Mouse (Mus musculus) CH12.LX (cell line): ENCODE data around the gene Tomm40l. TPM values are rescaled to one million over a fixed set of nuclear protein-coding genes. Genes with fewer than 3 reads are reported as not detected.

Source experiments
- DNase-seq: peaks from one replicate; pipeline ENCODE4 v3.0.0-alpha.2; 2013; ENCODE audit errors: extremely low read depth
- H3K27ac ChIP-seq: 2 replicates; pipeline ENCODE4 v1.5.1; 2012; ENCODE audit warnings: low read depth, mild to moderate bottlenecking, control low read depth, moderate library complexity; ENCODE audit not compliant: insufficient read depth
- H3K27me3 ChIP-seq: replicated peaks from 2 replicates; pipeline ENCODE3; 2012; ENCODE audit warnings: inconsistent platforms
- H3K36me3 ChIP-seq, 2 experiments: replicated peaks in 1 of 2; 2 replicates each; pipeline versions ENCODE3 to v1.6.1; 2012; ENCODE audit warnings: inconsistent platforms in 1 of 2, low read length in 1 of 2, mild to moderate bottlenecking in 1 of 2, mixed read lengths in 1 of 2, moderate library complexity in 1 of 2; ENCODE audit not compliant: control insufficient read depth in 1 of 2, insufficient read depth in 1 of 2
- H3K4me1 ChIP-seq, 2 experiments: 2 replicates each; pipeline ENCODE4 v1.6.1; 2012; ENCODE audit warnings: inconsistent platforms in 1 of 2, moderate library complexity in 1 of 2; ENCODE audit not compliant: insufficient read depth in 2 of 2, control insufficient read depth in 1 of 2
- H3K4me2 ChIP-seq: 2 replicates; pipeline ENCODE4 v1.6.1; 2012; ENCODE audit warnings: low read depth, mild to moderate bottlenecking, control low read depth; ENCODE audit not compliant: poor library complexity, insufficient read depth, severe bottlenecking
- H3K4me3 ChIP-seq, 3 experiments: fragments of 150-350 bp in 1 of 3; sonication (generic) in 1 of 3; replicated peaks in 1 of 3; 2 replicates each; pipeline versions ENCODE3 to v1.5.1; 2011 to 2012; ENCODE audit warnings: low read depth in 2 of 3, low read length in 2 of 3, mild to moderate bottlenecking in 2 of 3, moderate library complexity in 2 of 3, control low read depth in 1 of 3, improper control_type of control experiment in 1 of 3, inconsistent platforms in 1 of 3, mixed read lengths in 1 of 3; ENCODE audit not compliant: poor library complexity in 1 of 3
- H3K79me2 ChIP-seq: replicated peaks from 2 replicates; pipeline ENCODE4 v1.6.1; 2012; ENCODE audit warnings: mild to moderate bottlenecking, moderate library complexity; ENCODE audit not compliant: control insufficient read depth, poor library complexity, insufficient read depth, severe bottlenecking; ENCODE audit errors: extremely low read depth
- H3K9ac ChIP-seq: 2 replicates; pipeline ENCODE4 v1.6.1; 2012; ENCODE audit warnings: low read depth, mild to moderate bottlenecking, control low read depth, moderate library complexity; ENCODE audit not compliant: insufficient read depth
- H3K9me3 ChIP-seq: replicated peaks from 2 replicates; pipeline ENCODE3; 2012; ENCODE audit warnings: low read length, inconsistent platforms, mixed read lengths
- CHD1 ChIP-seq: IDR thresholded peaks from 2 replicates; pipeline ENCODE4 v1.6.1; 2012; ENCODE audit warnings: low read depth, low read length, improper control_type of control experiment, inconsistent platforms
- EP300 ChIP-seq: IDR thresholded peaks from 2 replicates; pipeline ENCODE4 v1.6.1; 2011; ENCODE audit warnings: low read length, improper control_type of control experiment
- ETS1 ChIP-seq: conservative IDR thresholded peaks from 2 replicates; pipeline ENCODE4 v1.6.1; 2012; ENCODE audit warnings: low read depth, mild to moderate bottlenecking, inconsistent platforms, low read length, improper control_type of control experiment, moderate library complexity
- GABPA ChIP-seq: IDR thresholded peaks from 2 replicates; pipeline ENCODE4 v1.6.1; 2012; ENCODE audit warnings: low read depth, low read length, improper control_type of control experiment, inconsistent platforms; ENCODE audit not compliant: insufficient replicate concordance
- HCFC1 ChIP-seq: IDR thresholded peaks from 2 replicates; pipeline ENCODE4 v1.6.1; 2012; ENCODE audit warnings: low read depth, mild to moderate bottlenecking, inconsistent platforms, low read length, improper control_type of control experiment
- JUN ChIP-seq: IDR thresholded peaks from 2 replicates; pipeline ENCODE4 v1.6.1; 2011; ENCODE audit warnings: low read depth, mild to moderate bottlenecking, low read length, improper control_type of control experiment, moderate library complexity; ENCODE audit not compliant: insufficient read depth
- JUND ChIP-seq: conservative IDR thresholded peaks from 2 replicates; pipeline ENCODE4 v1.6.1; 2011; ENCODE audit warnings: low read depth, low read length, improper control_type of control experiment
- KAT2A ChIP-seq: IDR thresholded peaks from 2 replicates; pipeline ENCODE4 v1.6.1; 2012; ENCODE audit warnings: low read length, improper control_type of control experiment, inconsistent platforms; ENCODE audit not compliant: insufficient replicate concordance
- MAFK ChIP-seq: IDR thresholded peaks from 2 replicates; pipeline ENCODE4 v1.6.1; 2011; ENCODE audit warnings: low read length, improper control_type of control experiment; ENCODE audit not compliant: insufficient replicate concordance
- MAX ChIP-seq: IDR thresholded peaks from 2 replicates; pipeline ENCODE4 v1.6.1; 2011; ENCODE audit warnings: low read length, improper control_type of control experiment
- MXI1 ChIP-seq: IDR thresholded peaks from 2 replicates; pipeline ENCODE4 v1.6.1; 2011; ENCODE audit warnings: mild to moderate bottlenecking, low read depth, low read length, improper control_type of control experiment
- MYC ChIP-seq: IDR thresholded peaks from 2 replicates; pipeline ENCODE4 v1.6.1; 2011; ENCODE audit warnings: low read depth, mild to moderate bottlenecking, improper control_type of control experiment, low read length
- NELFE ChIP-seq: IDR thresholded peaks from 2 replicates; pipeline ENCODE4 v1.6.1; 2011; ENCODE audit warnings: low read depth, low read length, improper control_type of control experiment
- NRF1 ChIP-seq: IDR thresholded peaks from 2 replicates; pipeline ENCODE4 v1.6.1; 2014; ENCODE audit warnings: low read depth, mild to moderate bottlenecking, inconsistent platforms, low read length, improper control_type of control experiment, moderate library complexity
- PAX5 ChIP-seq: IDR thresholded peaks from 2 replicates; pipeline ENCODE4 v1.6.1; 2012; ENCODE audit warnings: low read length, inconsistent platforms, mixed read lengths
- POLR2A ChIP-seq: IDR thresholded peaks from 2 replicates; pipeline ENCODE4 v1.6.1; 2011; ENCODE audit warnings: low read depth, mild to moderate bottlenecking, improper control_type of control experiment, low read length
- POLR2AphosphoS2 ChIP-seq: IDR thresholded peaks from 2 replicates; pipeline ENCODE4 v1.6.1; 2011; ENCODE audit warnings: low read depth, low read length, improper control_type of control experiment
- RAD21 ChIP-seq: IDR thresholded peaks from 2 replicates; pipeline ENCODE4 v1.6.1; 2011; ENCODE audit warnings: low read depth, mild to moderate bottlenecking, low read length, improper control_type of control experiment, moderate library complexity
- SIN3A ChIP-seq: IDR thresholded peaks from 2 replicates; pipeline ENCODE4 v1.6.1; 2012; ENCODE audit warnings: low read length, improper control_type of control experiment, inconsistent platforms
- SMC3 ChIP-seq: IDR thresholded peaks from 2 replicates; pipeline ENCODE4 v1.6.1; 2011; ENCODE audit warnings: low read depth, low read length, improper control_type of control experiment
- TBP ChIP-seq: conservative IDR thresholded peaks from 2 replicates; pipeline ENCODE4 v1.6.1; 2011; ENCODE audit warnings: low read depth, low read length, improper control_type of control experiment
- TCF12 ChIP-seq: IDR thresholded peaks from 2 replicates; pipeline ENCODE4 v1.6.1; 2014; ENCODE audit warnings: low read depth, mild to moderate bottlenecking, inconsistent platforms, low read length, improper control_type of control experiment
- UBTF ChIP-seq: IDR thresholded peaks from 2 replicates; pipeline ENCODE4 v1.6.1; 2012; ENCODE audit warnings: low read depth, mild to moderate bottlenecking, inconsistent platforms, low read length, improper control_type of control experiment, moderate library complexity
- USF1 ChIP-seq: IDR thresholded peaks from 2 replicates; pipeline ENCODE4 v1.6.1; 2014; ENCODE audit warnings: low read depth, mild to moderate bottlenecking, inconsistent platforms, low read length, improper control_type of control experiment
- USF2 ChIP-seq: conservative IDR thresholded peaks from 2 replicates; pipeline ENCODE4 v1.6.1; 2011; ENCODE audit warnings: low read depth, low read length, improper control_type of control experiment
- ZKSCAN1 ChIP-seq: IDR thresholded peaks from 2 replicates; pipeline ENCODE4 v1.6.1; 2012; ENCODE audit warnings: low read depth, inconsistent platforms, low read length, improper control_type of control experiment, borderline replicate concordance
- ZNF384 ChIP-seq: IDR thresholded peaks from 2 replicates; pipeline ENCODE4 v1.6.1; 2012; ENCODE audit warnings: low read depth, low read length, improper control_type of control experiment, inconsistent platforms
- dilution Hi-C: fragments of 300-500 bp; cut with MboI; formaldehyde crosslinking; loops from 2 replicates; pipeline ENCODE4 v1.14.3; 2020; ENCODE audit warnings: low sequenced_read_pairs; ENCODE audit not compliant: extremely low pct_unique_long_range_greater_than_20kb, extremely low pct_ligation_motif_present
- in situ Hi-C: fragments of 300-500 bp; cut with MboI; formaldehyde crosslinking; loops from 3 replicates; pipeline ENCODE4 v1.14.3; 2019; ENCODE audit warnings: low sequenced_read_pairs, low pct_ligation_motif_present, low pct_unique_long_range_greater_than_20kb, mixed read lengths
- polyA plus RNA-seq: library from polyadenylated mRNA; unstranded; fragments of >175 nt; gene quantifications from 2 replicates; pipeline ENCODE4 v1.2.1, GENCODE M21; 2012; ENCODE audit warnings: low read depth; ENCODE audit not compliant: insufficient read length
- total RNA-seq, 2 experiments: library from RNA; depleted of rRNA; stranded (reverse); fragments of 300-350 nt in 1 of 2; fragments of >200 nt in 1 of 2; gene quantifications; 2 replicates each; pipeline ENCODE4 v1.2.3; 2012 to 2014

Gene Tomm40l
- total and polyA plus RNA-seq, 3 experiments: 24.7 to 37.1 (median 36.0) TPM

DNA sequence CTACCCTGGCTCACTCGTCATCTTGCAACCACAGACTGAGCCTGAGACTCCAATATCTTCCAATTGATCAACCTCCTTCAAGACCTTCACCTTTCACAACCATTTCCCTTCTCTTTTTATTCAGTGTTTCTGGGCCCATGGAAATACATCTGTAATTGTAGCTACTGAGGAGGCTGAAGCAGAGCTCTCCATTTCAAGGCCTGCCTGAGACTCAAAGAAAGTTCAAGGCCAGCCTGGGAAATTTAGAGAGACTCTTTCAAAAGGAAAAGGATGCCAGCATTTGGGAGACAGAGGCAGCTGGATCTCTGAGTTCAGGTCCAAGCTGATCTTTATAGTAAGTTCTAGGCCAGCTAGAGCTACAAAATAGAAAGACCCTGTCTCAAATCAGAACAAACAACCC, 5.6 kb upstream of the Tomm40l start:
- dilution Hi-C loops (no loop called here), in situ Hi-C loops (loop anchor here (10.0 kb wide), 1 partner anchor 333 kb away; no protein-coding TSS in a partner anchor)
- Histone ChIP-seq H3K36me3 (peaks cover 0 to 12% of the 10 kb centered on the region in 2 experiments), H3K4me1 (peaks cover 11 to 53% of the 10 kb centered on the region in 2 experiments), H3K79me2 (no peaks in the 10 kb centered on the region), H3K9me3 (no peaks in the 10 kb centered on the region), H3K27ac (no peak overlapping the region), H3K27me3 (no peaks in the 10 kb centered on the region), H3K9ac (no peak overlapping the region), H3K4me3 (no peak overlapping the region), H3K4me2 (no peak overlapping the region)
- TF ChIP-seq ZNF384: no peak
- TF ChIP-seq ZKSCAN1: no peak
- no peak for TF ChIP-seq KAT2A
- no peak for TF ChIP-seq SIN3A
- no peak for TF ChIP-seq MXI1
- no peak for TF ChIP-seq TCF12
- no peak for TF ChIP-seq HCFC1
- TF ChIP-seq MAX: no peak
- TF ChIP-seq NRF1: no peak
- no peak for TF ChIP-seq POLR2A
- no peak for TF ChIP-seq PAX5
- TF ChIP-seq RAD21: no peak
- no peak for TF ChIP-seq JUND
- TF ChIP-seq MAFK: no peak
- TF ChIP-seq POLR2AphosphoS2: no peak
- TF ChIP-seq ETS1: no peak
- TF ChIP-seq EP300: no peak
- no peak for TF ChIP-seq SMC3
- no peak for TF ChIP-seq JUN
- no peak for TF ChIP-seq USF2
- no peak for DNase-seq

DNA sequence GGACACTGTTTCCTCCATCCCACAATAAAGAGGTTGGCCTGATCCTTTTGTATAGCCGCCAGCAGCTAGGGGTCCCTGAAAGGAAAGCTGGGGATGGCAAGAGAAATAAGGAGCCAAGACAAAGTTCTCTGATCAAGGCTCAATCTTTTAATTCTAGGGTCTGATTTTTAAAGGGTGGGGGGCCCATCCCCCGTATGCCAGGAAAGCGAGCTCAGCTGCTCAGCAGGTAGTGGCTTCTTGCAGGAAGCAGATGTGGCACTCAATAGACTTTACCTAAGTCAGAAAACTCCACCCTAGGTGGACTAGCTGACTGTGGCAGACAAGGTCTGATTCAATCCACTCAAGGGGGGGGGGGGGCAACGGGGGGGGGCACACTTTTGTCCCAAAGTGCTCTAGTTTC, 4.5 kb upstream of the Tomm40l start:
- Histone ChIP-seq H3K27me3 (no peaks in the 10 kb centered on the region), H3K4me2 (no peak overlapping the region), H3K4me1 (peaks cover 11 to 42% of the 10 kb centered on the region in 2 experiments), H3K36me3 (peaks cover 0 to 12% of the 10 kb centered on the region in 2 experiments), H3K9me3 (no peaks in the 10 kb centered on the region), H3K9ac (no peak overlapping the region), H3K4me3 (no peak overlapping the region), H3K79me2 (no peaks in the 10 kb centered on the region), H3K27ac (no peak overlapping the region)
- dilution Hi-C loops (no loop called here), in situ Hi-C loops (loop anchor here (10.0 kb wide), 1 partner anchor 332 kb away; no protein-coding TSS in a partner anchor)
- no peak for TF ChIP-seq GABPA
- no peak for TF ChIP-seq NELFE
- TF ChIP-seq TBP: no peak
- TF ChIP-seq SMC3: no peak
- TF ChIP-seq UBTF: no peak
- TF ChIP-seq MAX: no peak
- TF ChIP-seq CHD1: no peak
- no peak for TF ChIP-seq USF1
- TF ChIP-seq MYC: no peak
- no peak for TF ChIP-seq ZNF384
- no peak for DNase-seq
